Comparison of ENCODE assay signal across 18 mouse cellular contexts in genomic region chr12:106446876-106447532, GRCm38 (mm10).
A peak's percentile ranks its signal among the peaks of the same experiment; 100 is the strongest.
DNase-seq lines count a peak whose midpoint lies in the region; ATAC-seq lines count a peak whose summit lies in the region.
"Had no signal": no experiment of that assay in that cellular context is flagged by ENCODE, and none has a peak within 500 bp of the region (broad histone marks: within the 10 kb centered on the region; RNA-seq: fewer than 3 reads in every experiment).

No protein-coding gene starts in this region.

- H3K4me1 ChIP-seq in neural tube, embryonic 12.5 days: 0 out of 2 replicates have a peak, but pooled peaks cover 5% of the 10 kb centered on the region
- H3K4me1 ChIP-seq in neural tube, embryonic 15.5 days: no peaks in the 10 kb centered on the region
- H3K4me1 ChIP-seq in forebrain, embryonic 11.5 days (replicated peaks; ENCODE audit: control insufficient read depth, insufficient read depth, low read length): peaks cover 10% of the 10 kb centered on the region; the same call in 1 of the 2 replicates
- H3K4me1 ChIP-seq: hindbrain, embryonic 15.5 days; kidney, embryonic 15.5 days; limb, embryonic 13.5 days had no signal

- H3K9ac ChIP-seq in neural tube, embryonic 12.5 days: no peak overlapping the region
- H3K9ac ChIP-seq in neural tube, embryonic 15.5 days (replicated peaks): no peak overlapping the region
- H3K9ac ChIP-seq in forebrain, embryonic 11.5 days (ENCODE audit: low read length): no peak overlapping the region
- H3K9ac ChIP-seq: embryonic facial prominence, embryonic 13.5 days; hindbrain, embryonic 15.5 days; kidney, embryonic 15.5 days; limb, embryonic 13.5 days; liver, embryonic 14.5 days; midbrain, embryonic 13.5 days had no signal

- no peak overlapping the region for H3K27ac ChIP-seq in neural tube, embryonic 12.5 days
- H3K27ac ChIP-seq in neural tube, embryonic 15.5 days (replicated peaks): no peak overlapping the region
- H3K27ac ChIP-seq in forebrain, embryonic 11.5 days (ENCODE audit: low read depth, low read length): peak overlapping the region; percentile 50; the same call in 1 of the 2 replicates
- H3K27ac ChIP-seq: embryonic facial prominence, embryonic 13.5 days; hindbrain, embryonic 15.5 days; kidney, embryonic 15.5 days; limb, embryonic 13.5 days; liver, embryonic 14.5 days; midbrain, embryonic 13.5 days had no signal

- peak; percentile 25; the same call in 1 of the 2 replicates for ATAC-seq in neural tube, embryonic 12.5 days (ENCODE audit: low FRiP score, low read depth)
- ATAC-seq in neural tube, embryonic 15.5 days (ENCODE audit: low FRiP score): no peak
- ATAC-seq in forebrain, embryonic 11.5 days (replicated peaks; ENCODE audit: low FRiP score): peak; percentile 80
- ATAC-seq: intestine, embryonic 16.5 days; midbrain, embryonic 13.5 days had no signal

- WGBS in neural tube, embryonic 12.5 days: 54% methylated on average over 20 of the region's 20 CpGs
- WGBS in neural tube, embryonic 15.5 days: 45% methylated on average over 20 of the region's 20 CpGs
- 39% methylated on average over 20 of the region's 20 CpGs for WGBS in forebrain, embryonic 11.5 days

- H3K27me3 ChIP-seq in neural tube, embryonic 12.5 days (replicated peaks): no peaks in the 10 kb centered on the region
- H3K27me3 ChIP-seq in neural tube, embryonic 15.5 days (replicated peaks): no peaks in the 10 kb centered on the region
- no peaks in the 10 kb centered on the region for H3K27me3 ChIP-seq in forebrain, embryonic 11.5 days (ENCODE audit: control insufficient read depth, insufficient read depth, low read length)
- H3K27me3 ChIP-seq: kidney, embryonic 15.5 days; midbrain, embryonic 13.5 days had no signal

- DNase-seq in R1 (ENCODE audit: low read depth, low spot score) (peak; percentile 95), liver (no peak)
- DNase-seq in forebrain, embryonic 11.5 days (ENCODE audit: low spot score): peak; percentile 67
- DNase-seq in retina, postnatal 1 day: peak; percentile 81
- no peak for DNase-seq in right cerebral cortex, adult 2 months (ENCODE audit: low spot score in 2 of 2)
- DNase-seq: cerebellum, adult 9-11 months; gastrocnemius, postnatal 36 days; thymus, postnatal 36 days had no signal

- H3K4me3 ChIP-seq in neural tube, embryonic 12.5 days: no peak overlapping the region
- H3K4me3 ChIP-seq in neural tube, embryonic 15.5 days (replicated peaks): no peak overlapping the region
- no peak overlapping the region for H3K4me3 ChIP-seq in forebrain, embryonic 11.5 days (ENCODE audit: low read depth, low read length)
- H3K4me3 ChIP-seq: embryonic facial prominence, embryonic 13.5 days; hindbrain, embryonic 15.5 days; kidney, embryonic 15.5 days; limb, embryonic 13.5 days; midbrain, embryonic 13.5 days; myocyte had no signal

- H3K36me3 ChIP-seq in neural tube, embryonic 12.5 days: no peaks in the 10 kb centered on the region
- no peaks in the 10 kb centered on the region for H3K36me3 ChIP-seq in neural tube, embryonic 15.5 days
- no peaks in the 10 kb centered on the region for H3K36me3 ChIP-seq in forebrain, embryonic 11.5 days (ENCODE audit: control insufficient read depth, insufficient read depth, low read length)
- H3K36me3 ChIP-seq: embryonic facial prominence, embryonic 13.5 days; hindbrain, embryonic 15.5 days; kidney, embryonic 15.5 days; limb, embryonic 13.5 days; midbrain, embryonic 13.5 days had no signal

- H3K9me3 ChIP-seq in neural tube, embryonic 12.5 days: no peaks in the 10 kb centered on the region
- H3K9me3 ChIP-seq in neural tube, embryonic 15.5 days (replicated peaks): no peaks in the 10 kb centered on the region
- H3K9me3 ChIP-seq in forebrain, embryonic 11.5 days (ENCODE audit: control insufficient read depth, low read length): no peaks in the 10 kb centered on the region; the same call in 1 of the 2 replicates
- H3K9me3 ChIP-seq: embryonic facial prominence, embryonic 13.5 days; hindbrain, embryonic 15.5 days; kidney, embryonic 15.5 days; limb, embryonic 13.5 days had no signal

- no peak overlapping the region for H3K4me2 ChIP-seq in neural tube, embryonic 12.5 days (replicated peaks)
- no peak overlapping the region for H3K4me2 ChIP-seq in neural tube, embryonic 15.5 days
- H3K4me2 ChIP-seq in forebrain, embryonic 11.5 days (ENCODE audit: low read depth, low read length, severe bottlenecking): 0 out of 2 replicates have a peak overlapping the region, but pooled peaks have one; percentile 21
- H3K4me2 ChIP-seq: embryonic facial prominence, embryonic 13.5 days; hindbrain, embryonic 15.5 days; kidney, embryonic 15.5 days; limb, embryonic 13.5 days; midbrain, embryonic 13.5 days had no signal

Comparison
In these comparisons a context has a peak if more than half of its experiments do, and no peak if none do; other contexts are left out.
1. DNase-seq: peak in R1 (single experiment), forebrain, embryonic 11.5 days (single experiment) and retina, postnatal 1 day (single experiment); none in right cerebral cortex, adult 2 months (0 of 2) and liver (single experiment).